Mouse (Mus musculus): Measurements from ENCODE around the gene Mad1l1. TPM values are rescaled to one million over a fixed set of nuclear protein-coding genes. Genes with fewer than 3 reads are reported as not detected.

The Mad1l1 gene
- polyA plus RNA-seq (2012; ENCODE audit: low replicate concordance), result 6.2 and 9.6 TPM in 2 replicates

DNA sequence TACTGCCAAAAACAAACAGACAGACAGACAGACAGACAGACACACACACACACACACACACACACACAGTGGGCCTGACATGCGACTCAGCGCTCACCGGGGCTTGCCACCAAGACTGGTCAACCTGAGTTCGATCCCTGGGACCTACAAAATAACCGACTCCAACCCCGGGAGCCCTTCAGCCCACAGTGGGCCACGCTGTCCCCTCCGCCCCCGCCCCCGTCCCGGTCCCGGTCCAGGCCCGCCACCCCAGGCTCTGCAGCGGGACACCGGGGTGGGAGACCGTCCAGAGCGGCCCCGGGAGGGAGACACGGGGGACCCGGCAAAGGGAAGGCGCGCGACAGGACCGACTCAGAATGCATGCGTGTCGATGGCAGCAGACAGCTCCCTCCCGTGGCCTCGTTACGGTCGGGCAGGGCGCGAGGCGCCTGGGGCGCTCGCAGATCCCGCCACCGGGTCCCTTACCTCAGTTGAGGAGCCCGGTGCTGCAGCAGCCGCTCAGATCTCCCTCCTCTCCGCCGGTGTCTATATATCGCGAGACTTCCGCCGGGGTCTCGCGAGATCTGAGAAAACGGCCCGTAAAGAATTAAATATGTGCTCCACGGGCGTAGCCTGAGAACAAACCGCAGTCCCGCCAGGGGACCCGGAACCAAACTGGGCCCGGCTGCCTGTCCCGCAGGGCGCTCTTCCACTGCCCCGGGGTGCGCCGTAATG is at the start of gene Mad1l1, which contains the start of gene Nudt1:
Gene Mad1l1 (minus strand): TSS at position 511 of the 714 bp plus-strand sequence.
Gene Nudt1 (plus strand): TSS at position 615 of the 714 bp plus-strand sequence.

DNA sequence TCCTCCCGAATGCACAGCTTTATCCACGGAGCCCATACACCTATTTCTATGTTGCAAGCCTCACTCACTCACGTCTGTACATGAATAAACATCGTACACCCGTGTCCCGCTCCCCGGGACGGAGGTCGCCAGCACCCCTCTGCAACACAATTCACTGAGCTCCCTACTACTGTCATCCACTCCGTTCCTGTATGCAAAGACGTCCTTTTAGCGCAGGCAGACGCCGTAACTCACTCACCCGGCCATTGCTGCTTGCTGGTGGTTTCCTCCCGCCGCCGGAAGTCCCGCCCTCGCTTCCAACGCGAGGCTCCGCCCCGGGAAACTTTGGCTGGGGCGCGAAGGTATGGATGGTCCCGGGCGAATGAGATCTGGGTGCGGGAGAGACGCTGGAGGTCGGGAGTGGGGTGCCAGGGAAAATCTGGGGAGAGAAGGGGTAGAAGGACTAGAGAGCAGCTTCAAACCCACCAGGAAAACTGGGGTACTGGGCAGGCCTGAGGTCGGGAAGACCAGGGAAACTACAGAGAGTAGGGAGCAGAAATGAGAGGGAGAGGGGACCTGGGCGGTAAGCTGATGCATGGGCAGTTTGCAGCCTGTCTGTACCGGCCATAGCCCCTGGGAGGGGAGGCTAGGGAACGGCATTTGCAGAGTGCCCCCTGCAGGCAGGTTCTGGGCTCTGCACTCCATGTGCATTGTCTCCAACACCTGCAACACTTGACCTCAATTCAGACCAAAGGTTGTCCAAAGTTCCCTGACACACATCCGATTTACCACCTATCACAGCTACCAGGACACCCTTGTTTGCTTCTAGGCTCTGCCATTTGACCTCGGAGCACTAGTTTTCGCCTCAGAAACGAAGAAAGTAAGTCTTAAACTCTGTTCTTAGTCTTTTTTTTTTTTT is 10.5 kb upstream of the Mad1l1 start, which contains the start of gene Mrm2:
Gene Mrm2 (minus strand): TSS at position 284 of the 898 bp plus-strand sequence.

Other genes with a start within 250 kb of the Mad1l1 start
- gene Nudt1, start 104 bp upstream of the Mad1l1 start, polyA plus RNA-seq (2012; ENCODE audit: low replicate concordance), result 3.0 and 6.6 TPM in 2 replicates
- 6.4 and 9.1 TPM in 2 replicates for gene Mrm2, start 10.3 kb upstream of the Mad1l1 start, polyA plus RNA-seq (2012; ENCODE audit: low replicate concordance)
- gene Snx8, start 67.7 kb upstream of the Mad1l1 start, polyA plus RNA-seq (2012; ENCODE audit: low replicate concordance), result 70.0 and 96.7 TPM in 2 replicates
- gene Eif3b, start 97.8 kb upstream of the Mad1l1 start, polyA plus RNA-seq (2012; ENCODE audit: low replicate concordance), result 52.1 and 56.7 TPM in 2 replicates
- gene Gm4869, start 124.1 kb upstream of the Mad1l1 start, polyA plus RNA-seq (2012; ENCODE audit: low replicate concordance), result 0.04 and 0.10 TPM in 2 replicates
- 71.4 and 91.5 TPM in 2 replicates for gene Chst12, start 184.0 kb upstream of the Mad1l1 start, polyA plus RNA-seq (2012; ENCODE audit: low replicate concordance)
- gene Grifin, start 243.5 kb upstream of the Mad1l1 start, polyA plus RNA-seq (2012; ENCODE audit: low replicate concordance), result 0.29 and 1.8 TPM in 2 replicates

Measured in hematopoietic multipotent progenitor cell, adult 10-12 weeks (in vitro differentiated cells).